7 mouse cellular contexts compared by ENCODE assay signal in genomic region chr1:91398260-91399062, GRCm38 (mm10). TPM values are rescaled to one million over a fixed set of nuclear protein-coding genes. Genes with fewer than 3 reads are reported as not detected.
DNase-seq lines count a peak whose midpoint lies in the region; ATAC-seq and TF ChIP-seq lines count a peak whose summit lies in the region.

Gene Ilkap (minus strand): TSS chr1:91398815.

- peak; percentile 84 for ATAC-seq in activated CD4-positive, CD25-positive, alpha-beta regulatory T cell, adult 4 months
- peak; percentile 96 for ATAC-seq in hindbrain, postnatal 0 days
- peak; percentile 72 for ATAC-seq in megakaryocyte-erythroid progenitor cell, adult 5-6 weeks (replicated peaks; ENCODE audit: low FRiP score, low TSS enrichment, poor library complexity, severe bottlenecking)

- H3K4me1 ChIP-seq in hindbrain, postnatal 0 days (ENCODE audit: insufficient read depth, low read length): peaks cover 16% of the 10 kb centered on the region; the same call in 1 of the 2 replicates

- DNase-seq in cerebellum, postnatal 4 days (ENCODE audit: low spot score in 2 of 2): peak; percentile 51 to 83
- DNase-seq in gastrocnemius, adult 2 months: peak; percentile 91
- peak; percentile 94 for DNase-seq in hindbrain, postnatal 0 days (ENCODE audit: low spot score)
- DNase-seq in left cerebral cortex, postnatal 10 days (ENCODE audit: extremely low spot score in 1 of 2, low spot score in 2 of 2): peak; percentile 66 to 89
- peak; percentile 81 for DNase-seq in right cerebral cortex, postnatal 25 days

- no peaks in the 10 kb centered on the region for H3K36me3 ChIP-seq in hindbrain, postnatal 0 days (ENCODE audit: insufficient read depth, low read length)

- no peaks in the 10 kb centered on the region for H3K27me3 ChIP-seq in hindbrain, postnatal 0 days (ENCODE audit: insufficient read depth, low read length)

- peak within 1 kb of the TSS; percentile 92 for H3K4me3 ChIP-seq in gastrocnemius, adult 2 months
- H3K4me3 ChIP-seq in hindbrain, postnatal 0 days (ENCODE audit: low read length): peak within 1 kb of the TSS; percentile 62

- H3K27ac ChIP-seq in gastrocnemius, adult 2 months: peak within 1 kb of the TSS; percentile 97
- peak within 1 kb of the TSS; percentile 91 for H3K27ac ChIP-seq in hindbrain, postnatal 0 days

- peak within 1 kb of the TSS; percentile 85 for H3K9ac ChIP-seq in hindbrain, postnatal 0 days (replicated peaks; ENCODE audit: low read length)

- intact Hi-C loops in gastrocnemius, adult 2 months (cut with DNase I): no loop called here
- intact Hi-C loops in left cerebral cortex, postnatal 10 days (cut with DNase I): no loop called here

- WGBS in hindbrain, postnatal 0 days: under 1% methylated on average over 77 of the region's 91 CpGs

- H3K9me3 ChIP-seq in hindbrain, postnatal 0 days (ENCODE audit: low read length): no peaks in the 10 kb centered on the region

- H3K4me2 ChIP-seq in hindbrain, postnatal 0 days (ENCODE audit: low read depth, low read length): peak within 1 kb of the TSS; percentile 93

- TF ChIP-seq CTCF in gastrocnemius, adult 2 months (IDR thresholded peaks at IDR 0.05): no peak
- TF ChIP-seq CTCF in hindbrain, postnatal 0 days (IDR thresholded peaks at IDR 0.05; ENCODE audit: low read depth): no peak

RNA-seq across cellular contexts. Expression of gene Ilkap, which starts in this region (rescaled TPM):
- polyA plus RNA-seq in activated CD4-positive, CD25-positive, alpha-beta regulatory T cell, adult 4 months (2017; shearing (Covaris generic)): 10 to 100 TPM; 37.7 to 41.9 TPM
- total RNA-seq in gastrocnemius, adult 2 months (2021): 10 to 100 TPM; 38.3 to 44.6 TPM
- 66.7 and 66.9 TPM in 2 replicates for total RNA-seq in hindbrain, postnatal 0 days (2014; rRNA removed)
- polyA plus RNA-seq in hindbrain, postnatal 0 days (2015; fragmentation: Nextera tagmentation; extraction: Ambion mirVana): 119 and 120 TPM in 2 replicates
- 10 to 100 TPM; 62.9 to 68.6 TPM for total RNA-seq in left cerebral cortex, postnatal 10 days (2021)
- 137 and 199 TPM in 2 replicates for total RNA-seq in megakaryocyte-erythroid progenitor cell, adult 5-6 weeks (2014; fragmentation: Nextera tagmentation)
- total RNA-seq in megakaryocyte-erythroid progenitor cell, adult 5-6 weeks (2017): 163 and 170 TPM in 2 replicates

Comparison
In these comparisons a context has a peak if more than half of its experiments do, and no peak if none do; other contexts are left out.
1. Peak in every context shown above with its lines: DNase-seq, ATAC-seq, H3K4me3 ChIP-seq and H3K27ac ChIP-seq.